Mouse (Mus musculus): ENCODE measurements around the gene 4921536K21Rik. TPM values are rescaled to one million over a fixed set of nuclear protein-coding genes. Genes with fewer than 3 reads are reported as not detected.
A peak's percentile ranks its signal among the peaks of the same experiment; 100 is the strongest.

Gene 4921536K21Rik
- total and polyA plus RNA-seq, 3 experiments: 0.21 to 0.61 TPM; not detected in 1

- in situ Hi-C loops (cut with MboI; ENCODE audit: low pct_ligation_motif_present, low pct_unique_long_range_greater_than_20kb, low sequenced_read_pairs) (no loop called here), dilution Hi-C loops (cut with MboI; ENCODE audit: extremely low pct_ligation_motif_present, extremely low pct_unique_long_range_greater_than_20kb, low sequenced_read_pairs) (no loop called here)
- Histone ChIP-seq H3K36me3 (replicated peaks in 1 of 2; ENCODE audit: control insufficient read depth in 1 of 2, insufficient read depth in 1 of 2, low read length in 1 of 2) (no peaks in the 10 kb centered on the region), H3K9me3 (replicated peaks; ENCODE audit: low read length) (no peaks in the 10 kb centered on the region), H3K4me2 (ENCODE audit: insufficient read depth, low read depth, poor library complexity, severe bottlenecking) (no peak overlapping the region), H3K4me3 (replicated peaks in 1 of 3; ENCODE audit: low read depth in 2 of 3, low read length in 2 of 3, poor library complexity in 1 of 3) (no peak overlapping the region), H3K27ac (ENCODE audit: insufficient read depth, low read depth) (no peak overlapping the region), H3K9ac (ENCODE audit: insufficient read depth, low read depth) (no peak overlapping the region), H3K79me2 (replicated peaks; ENCODE audit: control insufficient read depth, extremely low read depth, insufficient read depth, poor library complexity, severe bottlenecking) (no peaks in the 10 kb centered on the region), H3K27me3 (replicated peaks) (peaks cover 3% of the 10 kb centered on the region), H3K4me1 (ENCODE audit: control insufficient read depth in 1 of 2, insufficient read depth in 2 of 2) (peaks cover 7 to 17% of the 10 kb centered on the region in 2 experiments)
- TF ChIP-seq MYC (IDR thresholded peaks at IDR 0.05; ENCODE audit: low read depth, low read length) (0 out of 2 replicates have a peak, but pooled peaks have one; percentile 21), USF1 (IDR thresholded peaks at IDR 0.05; ENCODE audit: low read depth, low read length) (peak; percentile 89), TCF12 (IDR thresholded peaks at IDR 0.05; ENCODE audit: low read depth, low read length) (no peak; the same call in 1 of the 2 replicates), JUN (IDR thresholded peaks at IDR 0.05; ENCODE audit: insufficient read depth, low read depth, low read length) (no peak), MAX (IDR thresholded peaks at IDR 0.05; ENCODE audit: low read length) (peak; percentile 90), PAX5 (IDR thresholded peaks at IDR 0.05; ENCODE audit: low read length) (no peak), ETS1 (conservative IDR thresholded peaks at IDR 0.05; ENCODE audit: low read depth, low read length) (peak; percentile 29), USF2 (conservative IDR thresholded peaks at IDR 0.05; ENCODE audit: low read depth, low read length) (peak; percentile 97), SIN3A (IDR thresholded peaks at IDR 0.05; ENCODE audit: low read length) (peak; percentile 41; the same call in 1 of the 2 replicates), MXI1 (IDR thresholded peaks at IDR 0.05; ENCODE audit: low read depth, low read length) (peak; percentile 36; the same call in 1 of the 2 replicates), BHLHE40 (IDR thresholded peaks at IDR 0.05; ENCODE audit: low read depth, low read length) (peak; percentile 95), RCOR1 (conservative IDR thresholded peaks at IDR 0.05; ENCODE audit: low read depth, low read length) (no peak), MAZ (IDR thresholded peaks at IDR 0.05; ENCODE audit: low read depth, low read length) (no peak), CHD2 (IDR thresholded peaks at IDR 0.05; ENCODE audit: low read length) (no peak)
- DNase-seq (ENCODE audit: extremely low read depth): peak; percentile 45
These were observed 16.2 kb downstream of the 4921536K21Rik start for GRCm38 (mm10) chr11:3878660-3879059.

- in situ Hi-C loops (cut with MboI; ENCODE audit: low pct_ligation_motif_present, low pct_unique_long_range_greater_than_20kb, low sequenced_read_pairs): no loop called here
- Histone ChIP-seq H3K36me3 (replicated peaks in 1 of 2; ENCODE audit: control insufficient read depth in 1 of 2, insufficient read depth in 1 of 2, low read length in 1 of 2) (no peaks in the 10 kb centered on the region), H3K4me2 (ENCODE audit: insufficient read depth, low read depth, poor library complexity, severe bottlenecking) (no peak overlapping the region), H3K79me2 (replicated peaks; ENCODE audit: control insufficient read depth, extremely low read depth, insufficient read depth, poor library complexity, severe bottlenecking) (no peaks in the 10 kb centered on the region), H3K4me3 (replicated peaks in 1 of 3; ENCODE audit: low read depth in 2 of 3, low read length in 2 of 3, poor library complexity in 1 of 3) (no peak overlapping the region), H3K9me3 (replicated peaks; ENCODE audit: low read length) (no peaks in the 10 kb centered on the region), H3K27me3 (replicated peaks) (peaks cover 2% of the 10 kb centered on the region), H3K27ac (ENCODE audit: insufficient read depth, low read depth) (no peak overlapping the region), H3K4me1 (ENCODE audit: control insufficient read depth in 1 of 2, insufficient read depth in 2 of 2) (peaks cover 7 to 15% of the 10 kb centered on the region in 2 experiments), H3K9ac (ENCODE audit: insufficient read depth, low read depth) (no peak overlapping the region)
- no peak for DNase-seq (ENCODE audit: extremely low read depth)
- TF ChIP-seq ZKSCAN1 (IDR thresholded peaks at IDR 0.05; ENCODE audit: borderline replicate concordance, low read depth, low read length) (no peak), JUN (IDR thresholded peaks at IDR 0.05; ENCODE audit: insufficient read depth, low read depth, low read length) (no peak), CHD1 (IDR thresholded peaks at IDR 0.05; ENCODE audit: low read depth, low read length) (no peak), MAZ (IDR thresholded peaks at IDR 0.05; ENCODE audit: low read depth, low read length) (no peak), JUND (conservative IDR thresholded peaks at IDR 0.05; ENCODE audit: low read depth, low read length) (no peak)
- dilution Hi-C loops (cut with MboI; ENCODE audit: extremely low pct_ligation_motif_present, extremely low pct_unique_long_range_greater_than_20kb, low sequenced_read_pairs): no loop called here
These were observed 18.5 kb downstream of the 4921536K21Rik start for GRCm38 (mm10) chr11:3876419-3876818.

Data from CH12.LX (cell line).